Mouse (Mus musculus): ENCODE measurements at regions not wholly inside any gene's neighbourhood (a gene's known extent, or its start where the extent isn't known, plus 50 kb on each side); places are given as distances from the start of the nearest gene placed in this dataset.

DNA sequence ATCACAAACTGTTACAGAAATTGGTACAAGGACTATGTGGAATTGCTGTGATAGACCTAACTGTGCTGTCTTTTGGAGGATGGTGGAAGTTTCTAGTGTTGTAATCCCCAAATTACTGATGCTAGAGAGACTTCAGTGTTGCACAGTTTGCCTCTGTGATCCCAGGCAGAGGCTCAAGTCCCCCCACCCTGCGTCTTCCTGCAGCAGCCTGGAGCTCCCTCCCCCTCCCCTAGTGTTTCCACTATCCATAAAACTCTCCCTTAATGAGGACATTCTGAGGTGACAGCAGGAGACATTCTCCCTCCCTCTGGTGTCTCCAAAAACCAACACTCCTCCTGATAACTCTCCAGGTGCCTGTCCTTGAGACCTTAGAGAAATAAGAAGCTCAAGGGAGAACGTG lies 242.8 kb downstream of the 1700064H15Rik start:
- no peak for TF ChIP-seq CTCF (IDR thresholded peaks at IDR 0.05; ENCODE audit: insufficient read depth, low read length)
- no peak for TF ChIP-seq POLR2A (IDR thresholded peaks at IDR 0.05; ENCODE audit: borderline replicate concordance, extremely low read depth, low read depth, low read length)
